Mouse (Mus musculus) urinary bladder, postnatal 10 days (tissue): ENCODE measurements around the gene Ankrd34b.
A peak's percentile ranks its signal among the peaks of the same experiment; 100 is the strongest.

Source experiments
- DNase-seq: peaks from one replicate; pipeline ENCODE4 v3.0.0; 2022; ENCODE audit warnings: low spot score

Gene Ankrd34b

GRCm38 (mm10) chr13:92425758-92426264 lies at the start of gene Ankrd34b:
TSS of gene Ankrd34b (plus strand) at chr13:92425896.
- DNase-seq = no peak

GRCm38 (mm10) chr13:92387367-92387766 lies 38.3 kb upstream of the Ankrd34b start:
- DNase-seq = no peak

GRCm38 (mm10) chr13:92393047-92393661 lies 32.5 kb upstream of the Ankrd34b start:
- no peak for DNase-seq

GRCm38 (mm10) chr13:92398491-92399384 lies 27.0 kb upstream of the Ankrd34b start:
- DNase-seq = no peak

- DNase-seq = no peak
Measured at GRCm38 (mm10) chr13:92402063-92402462, 23.6 kb upstream of the Ankrd34b start.

GRCm38 (mm10) chr13:92403496-92403895 lies 22.2 kb upstream of the Ankrd34b start:
- no peak for DNase-seq

- DNase-seq = no peak
Measured at GRCm38 (mm10) chr13:92410486-92410885, 15.2 kb upstream of the Ankrd34b start.

GRCm38 (mm10) chr13:92419630-92420029 lies 6.1 kb upstream of the Ankrd34b start:
- DNase-seq = no peak

- DNase-seq = no peak
Measured at GRCm38 (mm10) chr13:92423711-92424110, 2.0 kb upstream of the Ankrd34b start.

GRCm38 (mm10) chr13:92426294-92427051 lies 777 bp downstream of the Ankrd34b start:
- no peak for DNase-seq

GRCm38 (mm10) chr13:92427351-92427855 lies 1.7 kb downstream of the Ankrd34b start:
- no peak for DNase-seq

- no peak for DNase-seq
Measured at GRCm38 (mm10) chr13:92438656-92439055, 13.0 kb downstream of the Ankrd34b start.

- DNase-seq = no peak
Measured at GRCm38 (mm10) chr13:92440286-92440685, 14.6 kb downstream of the Ankrd34b start.

- no peak for DNase-seq
Measured at GRCm38 (mm10) chr13:92446872-92447271, 21.2 kb downstream of the Ankrd34b start.

- DNase-seq = no peak
Measured at GRCm38 (mm10) chr13:92464698-92465097, 39.0 kb downstream of the Ankrd34b start.

- no peak for DNase-seq
Measured at GRCm38 (mm10) chr13:92467891-92468290, 42.2 kb downstream of the Ankrd34b start.

- no peak for DNase-seq
Measured at GRCm38 (mm10) chr13:92469381-92469780, 43.7 kb downstream of the Ankrd34b start.

- DNase-seq = no peak
Measured at GRCm38 (mm10) chr13:92470151-92470550, 44.5 kb downstream of the Ankrd34b start.

- no peak for DNase-seq
Measured at GRCm38 (mm10) chr13:92483348-92483747, 57.7 kb downstream of the Ankrd34b start.

GRCm38 (mm10) chr13:92483852-92484463 lies 58.3 kb downstream of the Ankrd34b start, which contains the start of gene Fam151b:
TSS of gene Fam151b (minus strand) at chr13:92484015.
- DNase-seq = peak; percentile 49

- DNase-seq = no peak
Measured at GRCm38 (mm10) chr13:92490817-92491216, 65.1 kb downstream of the Ankrd34b start.
